Mouse (Mus musculus) embryonic fibroblast, embryonic 13.5 days (primary cell): ENCODE measurements at regions not wholly inside any gene's neighbourhood (a gene's known extent, or its start where the extent isn't known, plus 50 kb on each side); places are given as distances from the start of the nearest gene placed in this dataset.

Experiments used
- CTCF ChIP-seq: IDR thresholded peaks from 2 replicates; pipeline ENCODE4 v1.5.1; 2011; ENCODE audit warnings: mild to moderate bottlenecking, control low read depth, low read length, moderate library complexity, borderline replicate concordance; ENCODE audit not compliant: insufficient read depth
- POLR2A ChIP-seq: IDR thresholded peaks from 2 replicates; pipeline ENCODE4 v1.6.1; 2011; ENCODE audit warnings: low read depth, mild to moderate bottlenecking, control low read depth, low read length, moderate library complexity

- TF ChIP-seq POLR2A (no peak), CTCF (no peak)
These were observed 245.7 kb downstream of the Arpp21 start for GRCm38 (mm10) chr9:111990060-111990459.
